Mouse (Mus musculus) CH12F3 (cell line): ENCODE results near the gene Fam71f2.

Experiments used
- in situ Hi-C: fragments of 300-500 bp; cut with MboI; formaldehyde crosslinking; loops from 2 replicates; pipeline ENCODE4 v1.14.3; 2020; ENCODE audit warnings: low sequenced_read_pairs

Gene Fam71f2

DNA sequence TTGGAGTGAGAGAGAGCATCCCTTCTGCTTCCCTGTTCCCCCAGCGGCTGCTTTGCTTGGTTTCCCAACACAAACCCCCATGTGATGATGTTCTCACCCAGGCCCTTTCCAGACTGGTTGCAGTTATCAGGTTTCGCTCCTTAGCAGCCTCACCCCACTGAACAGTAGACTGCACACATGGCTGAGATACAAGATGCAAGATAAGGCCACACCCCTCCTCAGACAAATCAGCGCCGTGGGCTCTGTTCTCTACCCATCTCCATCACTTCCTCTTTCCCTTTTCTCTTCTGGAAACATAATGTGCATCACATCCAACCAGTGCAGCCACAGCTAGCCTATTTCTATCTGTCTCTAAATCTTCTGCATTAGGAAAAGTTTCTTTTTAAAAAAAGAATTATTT lies 50.1 kb downstream of the Fam71f2 start:
- in situ Hi-C loops: no loop called here
